Mouse (Mus musculus) frontal cortex, postnatal 25 days (tissue): Measurements from ENCODE around the gene Paqr3.
A peak's percentile ranks its signal among the peaks of the same experiment; 100 is the strongest.

ENCODE experiments used
- DNase-seq, 2 experiments: peaks; one replicate each; pipeline ENCODE4 v3.0.0; 2022; ENCODE audit warnings: low spot score in 2 of 2

Paqr3 gene

GRCm38 (mm10) chr5:97084541-97084940 lies 26.9 kb downstream of the Paqr3 start:
- DNase-seq, result no peak

GRCm38 (mm10) chr5:97083701-97084100 lies 27.7 kb downstream of the Paqr3 start:
- DNase-seq, result no peak

GRCm38 (mm10) chr5:97081481-97081880 lies 29.9 kb downstream of the Paqr3 start:
- peak in 1 of 2 experiments; percentile 28 for DNase-seq

DNA sequence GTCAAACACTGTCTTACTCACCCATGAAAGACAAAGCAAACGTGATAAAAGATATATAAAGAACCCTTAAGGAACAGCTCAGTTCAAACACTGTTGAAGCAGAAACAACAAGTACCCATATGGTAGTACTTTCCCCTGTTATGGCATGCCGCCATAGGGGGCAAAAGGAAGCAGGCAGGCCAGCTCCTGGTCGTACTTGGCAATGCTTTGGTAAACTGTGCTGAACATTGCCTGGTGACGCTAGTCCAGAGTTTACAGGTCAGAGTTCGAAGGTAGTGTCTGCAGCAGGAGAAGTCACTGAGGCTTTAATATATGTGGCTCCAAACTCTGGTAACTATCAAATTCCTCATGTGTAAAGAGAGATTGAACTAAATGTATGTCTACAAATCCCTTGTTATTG lies 32.8 kb downstream of the Paqr3 start:
- DNase-seq, result no peak

- DNase-seq, result no peak
Measured at GRCm38 (mm10) chr5:97077676-97078075, 33.7 kb downstream of the Paqr3 start.

DNA sequence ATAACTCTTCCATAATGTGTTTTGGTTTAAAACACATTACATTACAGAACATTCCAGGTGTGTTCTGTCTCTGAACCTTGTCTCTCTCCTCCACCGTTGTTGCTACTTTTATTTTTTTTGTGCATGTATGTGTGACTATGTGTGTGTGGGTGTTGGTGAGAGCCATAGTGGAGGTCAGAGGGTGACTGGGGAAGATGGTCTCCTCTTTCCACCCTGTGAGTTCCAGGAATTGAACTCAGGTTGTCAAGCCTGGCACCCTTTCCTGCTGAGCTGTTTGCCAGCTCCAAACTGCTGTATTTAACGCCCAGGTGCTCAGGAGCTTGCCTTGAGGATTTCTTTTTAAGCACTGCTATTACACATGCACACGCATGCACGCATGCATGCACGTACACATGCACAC lies 35.2 kb downstream of the Paqr3 start:
- DNase-seq, result no peak

DNA sequence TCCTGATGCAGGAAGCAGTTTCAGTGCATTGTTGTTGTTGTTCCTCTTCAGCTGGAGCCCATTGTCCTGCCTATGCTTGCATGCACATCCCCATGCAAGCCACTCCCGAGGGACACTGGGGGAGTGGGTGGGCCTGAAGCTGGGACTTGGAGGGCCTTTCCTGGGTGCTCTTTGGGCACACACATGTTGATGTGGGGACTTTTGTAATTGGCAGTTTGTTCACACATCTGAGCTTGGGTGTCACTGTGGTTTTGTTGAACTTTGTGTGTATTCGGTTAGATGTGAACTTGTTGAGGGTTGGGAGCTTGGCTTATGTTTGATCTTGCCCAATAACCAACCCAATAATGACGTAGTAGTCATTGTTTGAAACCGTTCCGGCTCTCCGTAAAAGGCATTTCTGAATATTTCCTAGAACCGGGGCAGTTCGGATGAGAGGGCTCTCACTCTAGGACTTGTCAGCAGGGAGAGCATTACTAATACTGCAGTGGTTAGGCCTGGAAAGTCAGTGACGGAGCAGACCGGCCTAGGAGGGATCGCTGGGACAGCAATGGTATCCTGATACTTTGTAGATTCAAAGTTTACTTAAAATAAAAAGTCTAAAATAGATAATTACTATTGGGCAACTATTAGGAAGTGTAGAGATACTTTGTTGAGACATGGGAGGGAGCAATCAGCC lies 35.8 kb downstream of the Paqr3 start:
- DNase-seq, result no peak

DNA sequence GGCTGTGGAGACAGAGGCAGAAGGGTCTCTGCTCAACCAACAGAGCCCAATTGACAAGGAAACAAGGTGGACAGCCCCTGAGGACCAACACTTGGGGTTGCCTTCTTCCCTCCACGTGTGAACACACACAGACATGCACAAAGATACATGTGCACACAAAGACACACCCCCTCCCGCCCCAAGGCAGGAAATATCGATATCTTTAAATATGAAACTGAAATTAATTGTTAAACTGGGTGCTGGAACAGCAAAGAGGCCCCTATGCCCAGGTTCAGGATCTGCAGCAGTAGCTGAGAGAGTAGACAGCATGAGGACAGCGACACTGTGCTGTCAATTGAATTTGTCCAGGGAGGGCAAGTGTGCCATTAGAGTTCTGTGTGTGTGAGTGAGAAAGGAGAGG lies 45.6 kb downstream of the Paqr3 start:
- no peak for DNase-seq

GRCm38 (mm10) chr5:97062041-97062440 lies 49.4 kb downstream of the Paqr3 start:
- no peak for DNase-seq

DNA sequence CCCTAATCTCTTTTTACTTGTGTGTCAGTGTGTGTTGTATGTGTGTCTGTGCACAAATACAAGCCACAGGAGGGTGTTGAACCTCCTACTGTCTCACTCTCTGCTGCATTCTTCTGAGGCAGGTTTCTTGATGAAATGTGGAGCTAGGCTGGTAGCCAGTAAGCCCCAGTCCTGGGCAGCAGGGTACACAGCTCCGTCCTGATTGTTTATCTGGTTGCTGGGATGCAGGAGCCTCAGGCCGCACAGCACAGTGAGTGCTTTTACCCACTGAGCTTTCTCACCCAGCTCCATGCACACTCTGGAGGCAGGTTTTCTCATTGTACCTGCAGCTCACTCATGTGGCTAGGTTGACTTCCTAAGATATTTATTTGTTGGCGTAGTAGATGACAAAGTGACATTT lies 50.5 kb downstream of the Paqr3 start:
- no peak for DNase-seq

- DNase-seq, result no peak
Measured at GRCm38 (mm10) chr5:97056791-97057450, 54.5 kb downstream of the Paqr3 start.

- DNase-seq, result no peak
Measured at GRCm38 (mm10) chr5:97056359-97056758, 55.0 kb downstream of the Paqr3 start.

DNA sequence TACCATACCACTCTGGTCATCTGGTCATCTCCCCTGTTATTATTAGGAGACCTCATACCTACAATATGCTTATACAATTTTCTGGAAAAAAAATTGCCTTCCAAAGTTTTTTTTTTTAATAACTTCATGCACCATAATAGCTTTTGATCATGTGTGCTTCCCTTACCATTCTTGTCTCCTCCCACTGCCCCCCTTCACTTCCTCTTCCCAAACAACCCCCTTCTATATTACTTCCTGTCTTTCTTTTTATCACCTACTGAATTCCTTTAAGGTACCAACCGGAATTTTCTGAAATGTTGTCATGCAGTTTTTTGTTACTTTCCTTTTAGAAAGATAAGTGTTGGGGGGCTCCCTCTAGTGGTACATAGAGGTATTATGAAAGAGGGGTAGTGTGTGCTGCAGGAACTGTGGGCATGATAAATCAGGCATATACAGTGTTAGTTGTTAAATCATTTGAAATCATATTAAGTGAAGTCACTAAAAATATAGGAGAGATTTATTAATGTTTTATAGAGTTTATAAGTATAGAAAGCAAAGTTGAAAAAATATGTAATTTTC lies 55.8 kb downstream of the Paqr3 start:
- DNase-seq, result no peak

DNA sequence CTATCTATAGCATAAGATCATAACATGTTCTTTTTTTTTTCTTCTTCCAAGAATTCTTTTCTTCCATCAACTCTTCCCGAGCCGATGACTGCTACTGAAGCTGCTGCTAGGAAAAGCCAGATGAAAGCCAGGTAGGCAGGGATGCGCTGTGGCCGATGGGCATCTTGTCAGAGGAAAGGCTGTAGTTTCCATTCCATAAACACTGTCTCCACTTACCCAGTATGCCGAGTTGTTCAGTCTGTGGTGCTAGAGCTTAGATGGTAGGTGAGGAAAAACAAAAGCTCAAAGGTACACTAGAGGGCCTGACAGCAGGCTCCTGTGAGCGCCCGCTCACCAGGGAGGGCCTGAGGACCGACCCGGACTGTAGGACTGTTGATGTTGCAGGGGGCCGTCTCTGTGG lies 56.6 kb downstream of the Paqr3 start:
- no peak for DNase-seq

GRCm38 (mm10) chr5:97054166-97054565 lies 57.2 kb downstream of the Paqr3 start:
- DNase-seq, result no peak

DNA sequence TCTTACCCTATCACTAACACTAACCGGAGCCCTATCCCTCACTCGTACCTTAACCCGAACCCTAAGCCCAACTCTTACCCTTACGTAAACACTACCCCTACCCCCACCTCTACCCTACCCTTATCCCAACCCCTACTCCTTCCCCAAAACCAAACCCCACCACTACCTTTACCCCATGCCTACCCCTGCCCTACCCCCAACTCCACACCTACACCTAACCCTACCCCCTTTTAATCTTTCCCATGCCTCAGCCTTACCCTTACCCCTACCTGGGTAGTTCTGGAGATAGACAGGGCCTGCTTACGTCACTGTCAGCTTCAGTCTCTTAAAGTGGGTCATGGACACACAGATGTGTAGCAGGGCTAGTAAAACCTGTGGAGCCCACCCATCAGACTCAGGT lies 62.5 kb downstream of the Paqr3 start:
- no peak for DNase-seq

- DNase-seq, result no peak
Measured at GRCm38 (mm10) chr5:97046680-97047079, 64.7 kb downstream of the Paqr3 start.

DNA sequence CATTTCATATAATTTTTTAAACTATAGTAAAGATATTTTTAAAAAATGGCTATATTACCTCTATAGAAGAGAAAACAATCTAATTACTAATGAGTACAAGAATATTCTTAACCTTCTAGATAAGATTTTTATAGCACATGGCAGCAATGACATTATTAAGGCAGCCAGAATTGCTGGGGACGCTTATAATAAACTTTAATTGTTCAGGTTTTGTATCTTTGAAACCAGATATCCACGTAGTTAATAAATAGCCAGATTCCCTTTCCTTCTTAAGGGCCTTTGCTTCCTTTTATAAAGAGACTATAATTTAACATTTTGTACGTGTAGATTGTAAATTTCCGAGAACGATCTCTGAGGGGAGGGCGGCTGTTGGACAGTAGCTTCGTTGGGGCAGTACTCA lies 66.1 kb downstream of the Paqr3 start:
- DNase-seq, result no peak
